Mouse (Mus musculus) megakaryocyte, embryonic 14.5 days (primary cell): ENCODE measurements around the gene Zswim9.

ENCODE experiments used
- FLI1 ChIP-seq: IDR thresholded peaks from 2 replicates; pipeline ENCODE4 v1.6.1; 2012; ENCODE audit warnings: low read length, inconsistent platforms, mixed read lengths
- GATA1 ChIP-seq: IDR thresholded peaks from 3 replicates; pipeline ENCODE4 v1.6.1; 2012; ENCODE audit warnings: mixed read lengths, low read length, inconsistent platforms, borderline replicate concordance

DNA sequence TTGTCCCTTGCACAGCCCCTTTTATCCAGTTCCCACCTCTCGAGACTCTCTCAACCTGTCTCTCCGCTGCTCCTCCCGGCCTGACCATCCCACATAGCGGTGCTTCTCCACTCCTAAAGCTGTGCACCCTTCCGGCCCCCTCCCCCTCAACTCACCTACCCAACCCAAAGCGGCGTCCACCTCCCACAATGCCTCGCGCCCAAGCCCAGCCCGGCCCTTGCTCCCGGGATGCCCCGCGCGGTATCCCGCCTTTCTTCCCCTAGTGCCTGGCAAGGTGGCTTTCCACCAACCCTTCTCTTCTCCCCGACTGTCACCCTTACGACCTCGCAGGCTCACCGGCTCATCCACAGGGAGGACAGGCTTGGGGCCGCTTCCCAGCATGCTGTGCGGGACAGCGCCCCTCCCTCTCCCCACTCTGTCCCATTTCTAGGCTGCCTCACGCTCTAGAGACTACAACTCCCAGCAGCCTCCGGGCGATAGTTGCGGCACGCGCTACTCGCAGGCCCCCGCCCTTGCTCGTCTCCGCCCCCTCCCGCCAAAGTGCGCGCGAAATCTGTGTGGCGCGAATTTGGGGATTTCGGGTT lies at the start of gene Zswim9:
- TF ChIP-seq GATA1 (no peak), FLI1 (no peak)
